Mouse (Mus musculus): ENCODE results near the gene OR5BS1P. TPM values are rescaled to one million over a fixed set of nuclear protein-coding genes. Genes with fewer than 3 reads are reported as not detected.
A peak's percentile ranks its signal among the peaks of the same experiment; 100 is the strongest.

OR5BS1P gene
- polyA plus RNA-seq, 1 experiment: not detected

GRCm38 (mm10) chr15:98492102-98492501 lies 22.4 kb downstream of the OR5BS1P start, which contains the start of gene Olfr279:
Olfr279 (plus strand) TSS chr15:98492402.
- H3K4me3 ChIP-seq (ENCODE audit: insufficient read depth, poor library complexity, severe bottlenecking): no peak within 1 kb of the TSS

GRCm38 (mm10) chr15:98497631-98498030 lies 27.9 kb downstream of the OR5BS1P start:
- Histone ChIP-seq H3K27me3 (ENCODE audit: control insufficient read depth, insufficient read depth, insufficient read length) (peaks cover 24% of the 10 kb centered on the region), H3K79me3 (ENCODE audit: low read depth) (no peaks in the 10 kb centered on the region), H3ac (ENCODE audit: control insufficient read depth, insufficient read length, low read depth) (no peak overlapping the region), H3K4me3 (ENCODE audit: insufficient read depth, poor library complexity, severe bottlenecking) (no peak overlapping the region), H3K36me3 (ENCODE audit: control insufficient read depth, insufficient read depth) (no peaks in the 10 kb centered on the region), H3K79me2 (ENCODE audit: control insufficient read depth, insufficient read depth) (no peaks in the 10 kb centered on the region)
- TF ChIP-seq MAX (IDR thresholded peaks at IDR 0.05) (no peak), CTCF (IDR thresholded peaks at IDR 0.05; ENCODE audit: control insufficient read depth, insufficient read depth, insufficient read length) (no peak), CEBPB (IDR thresholded peaks at IDR 0.05; ENCODE audit: low read depth) (no peak), FOSL1 (IDR thresholded peaks at IDR 0.05; ENCODE audit: insufficient read depth, low read length, poor library complexity, severe bottlenecking) (no peak), USF1 (IDR thresholded peaks at IDR 0.05; ENCODE audit: low read depth) (no peak), MYOD1 (IDR thresholded peaks at IDR 0.05; ENCODE audit: control insufficient read depth, insufficient read length, low read depth) (no peak), MYOG (IDR thresholded peaks at IDR 0.05; ENCODE audit: control insufficient read depth, extremely low read depth, insufficient read length) (no peak)

More at GRCm38 (mm10) chr15:98492102-98492501, 22.4 kb downstream of the OR5BS1P start, which contains the start of gene Olfr279:
- H3K36me3 ChIP-seq (ENCODE audit: control insufficient read depth, insufficient read depth): no peaks in the 10 kb centered on the region
- peaks cover 32% of the 10 kb centered on the region for H3K27me3 ChIP-seq (ENCODE audit: control insufficient read depth, insufficient read depth, insufficient read length)
- TF ChIP-seq MYOG (IDR thresholded peaks at IDR 0.05; ENCODE audit: control insufficient read depth, extremely low read depth, insufficient read length): no peak
- TF ChIP-seq CTCF (IDR thresholded peaks at IDR 0.05; ENCODE audit: control insufficient read depth, insufficient read depth, insufficient read length): no peak
- no peak for TF ChIP-seq USF1 (IDR thresholded peaks at IDR 0.05; ENCODE audit: low read depth)
- no peak for TF ChIP-seq FOSL1 (IDR thresholded peaks at IDR 0.05; ENCODE audit: insufficient read depth, low read length, poor library complexity, severe bottlenecking)
- no peak for TF ChIP-seq MAX (IDR thresholded peaks at IDR 0.05)
- TF ChIP-seq MYOD1 (IDR thresholded peaks at IDR 0.05; ENCODE audit: control insufficient read depth, insufficient read length, low read depth): no peak
- no peak for TF ChIP-seq CEBPB (IDR thresholded peaks at IDR 0.05; ENCODE audit: low read depth)
- H3ac ChIP-seq (ENCODE audit: control insufficient read depth, insufficient read length, low read depth): no peak within 1 kb of the TSS
- H3K79me3 ChIP-seq (ENCODE audit: low read depth): no peaks in the 10 kb centered on the region
- H3K79me2 ChIP-seq (ENCODE audit: control insufficient read depth, insufficient read depth): no peaks in the 10 kb centered on the region

- Histone ChIP-seq H3ac (ENCODE audit: control insufficient read depth, insufficient read length, low read depth) (no peak overlapping the region), H3K4me3 (ENCODE audit: insufficient read depth, poor library complexity, severe bottlenecking) (no peak overlapping the region), H3K36me3 (ENCODE audit: control insufficient read depth, insufficient read depth) (no peaks in the 10 kb centered on the region), H3K79me3 (ENCODE audit: low read depth) (no peaks in the 10 kb centered on the region), H3K79me2 (ENCODE audit: control insufficient read depth, insufficient read depth) (no peaks in the 10 kb centered on the region), H3K27me3 (ENCODE audit: control insufficient read depth, insufficient read depth, insufficient read length) (peaks cover 3% of the 10 kb centered on the region)
- TF ChIP-seq MYOG (IDR thresholded peaks at IDR 0.05; ENCODE audit: control insufficient read depth, extremely low read depth, insufficient read length): no peak
- no peak for TF ChIP-seq MYOD1 (IDR thresholded peaks at IDR 0.05; ENCODE audit: control insufficient read depth, insufficient read length, low read depth)
- no peak for TF ChIP-seq CEBPB (IDR thresholded peaks at IDR 0.05; ENCODE audit: low read depth)
- no peak for TF ChIP-seq FOSL1 (IDR thresholded peaks at IDR 0.05; ENCODE audit: insufficient read depth, low read length, poor library complexity, severe bottlenecking)
- no peak for TF ChIP-seq USF1 (IDR thresholded peaks at IDR 0.05; ENCODE audit: low read depth)
- no peak for TF ChIP-seq CTCF (IDR thresholded peaks at IDR 0.05; ENCODE audit: control insufficient read depth, insufficient read depth, insufficient read length)
- no peak for TF ChIP-seq MAX (IDR thresholded peaks at IDR 0.05)
Measured at GRCm38 (mm10) chr15:98503317-98503716, 33.6 kb downstream of the OR5BS1P start.

- Histone ChIP-seq H3K27me3 (ENCODE audit: control insufficient read depth, insufficient read depth, insufficient read length) (peaks cover 3% of the 10 kb centered on the region), H3K79me2 (ENCODE audit: control insufficient read depth, insufficient read depth) (no peaks in the 10 kb centered on the region), H3ac (ENCODE audit: control insufficient read depth, insufficient read length, low read depth) (no peak overlapping the region), H3K36me3 (ENCODE audit: control insufficient read depth, insufficient read depth) (no peaks in the 10 kb centered on the region), H3K4me3 (ENCODE audit: insufficient read depth, poor library complexity, severe bottlenecking) (no peak overlapping the region), H3K79me3 (ENCODE audit: low read depth) (no peaks in the 10 kb centered on the region)
- TF ChIP-seq CTCF (IDR thresholded peaks at IDR 0.05; ENCODE audit: control insufficient read depth, insufficient read depth, insufficient read length) (peak; percentile 35), FOSL1 (IDR thresholded peaks at IDR 0.05; ENCODE audit: insufficient read depth, low read length, poor library complexity, severe bottlenecking) (no peak)
Measured at GRCm38 (mm10) chr15:98504514-98504913, 34.8 kb downstream of the OR5BS1P start.

GRCm38 (mm10) chr15:98506253-98506957 lies 36.7 kb downstream of the OR5BS1P start:
- no peaks in the 10 kb centered on the region for H3K79me3 ChIP-seq (ENCODE audit: low read depth)
- TF ChIP-seq USF1 (IDR thresholded peaks at IDR 0.05; ENCODE audit: low read depth) (no peak), CEBPB (IDR thresholded peaks at IDR 0.05; ENCODE audit: low read depth) (no peak), MAX (IDR thresholded peaks at IDR 0.05) (no peak), MYOD1 (IDR thresholded peaks at IDR 0.05; ENCODE audit: control insufficient read depth, insufficient read length, low read depth) (no peak), MYOG (IDR thresholded peaks at IDR 0.05; ENCODE audit: control insufficient read depth, extremely low read depth, insufficient read length) (no peak), FOSL1 (IDR thresholded peaks at IDR 0.05; ENCODE audit: insufficient read depth, low read length, poor library complexity, severe bottlenecking) (no peak), CTCF (IDR thresholded peaks at IDR 0.05; ENCODE audit: control insufficient read depth, insufficient read depth, insufficient read length) (no peak)
- H3K36me3 ChIP-seq (ENCODE audit: control insufficient read depth, insufficient read depth): no peaks in the 10 kb centered on the region
- H3K79me2 ChIP-seq (ENCODE audit: control insufficient read depth, insufficient read depth): no peaks in the 10 kb centered on the region
- H3K27me3 ChIP-seq (ENCODE audit: control insufficient read depth, insufficient read depth, insufficient read length): no peaks in the 10 kb centered on the region
- H3ac ChIP-seq (ENCODE audit: control insufficient read depth, insufficient read length, low read depth): no peak overlapping the region
- H3K4me3 ChIP-seq (ENCODE audit: insufficient read depth, poor library complexity, severe bottlenecking): no peak overlapping the region

Measured in C2C12 (cell line).